Mouse (Mus musculus) G1E-ER4 (cell line): ENCODE results near the gene Ankrd28. TPM values are rescaled to one million over a fixed set of nuclear protein-coding genes. Genes with fewer than 3 reads are reported as not detected.

ENCODE experiments used
- GATA1 ChIP-seq: IDR thresholded peaks from one replicate; pipeline ENCODE4 v1.8.0; 2012; ENCODE audit warnings: low read length, inconsistent platforms
- polyA plus RNA-seq: library from polyadenylated mRNA; stranded (reverse); fragments of >175 nt; gene quantifications from 2 replicates; pipeline ENCODE4 v1.2.3, GENCODE M21; 2012

Ankrd28 gene
- polyA plus RNA-seq, 1 experiment = 3.4 TPM

- no peak for TF ChIP-seq GATA1
Measured at GRCm38 (mm10) chr14:31686231-31686630, 144.2 kb downstream of the Ankrd28 start.

DNA sequence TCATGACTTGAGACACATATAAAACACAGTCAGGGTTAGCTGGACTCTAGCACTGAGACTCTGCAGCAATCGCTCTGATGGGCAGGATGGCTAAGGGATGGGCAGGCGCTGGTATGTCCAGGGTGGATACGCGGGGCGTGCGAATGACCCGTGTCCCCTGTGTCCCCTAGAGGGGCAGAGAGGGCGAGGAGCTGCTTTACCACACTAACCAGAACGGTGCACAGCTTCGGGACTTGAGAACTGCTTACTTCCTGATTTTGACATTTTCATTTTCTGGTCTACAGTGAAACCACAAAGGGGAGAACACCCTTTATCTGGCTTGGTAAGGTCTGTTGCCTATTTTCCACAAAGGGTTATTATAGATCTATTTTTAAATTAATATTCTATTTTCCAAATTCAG is 144.8 kb downstream of the Ankrd28 start:
- TF ChIP-seq GATA1 = no peak

DNA sequence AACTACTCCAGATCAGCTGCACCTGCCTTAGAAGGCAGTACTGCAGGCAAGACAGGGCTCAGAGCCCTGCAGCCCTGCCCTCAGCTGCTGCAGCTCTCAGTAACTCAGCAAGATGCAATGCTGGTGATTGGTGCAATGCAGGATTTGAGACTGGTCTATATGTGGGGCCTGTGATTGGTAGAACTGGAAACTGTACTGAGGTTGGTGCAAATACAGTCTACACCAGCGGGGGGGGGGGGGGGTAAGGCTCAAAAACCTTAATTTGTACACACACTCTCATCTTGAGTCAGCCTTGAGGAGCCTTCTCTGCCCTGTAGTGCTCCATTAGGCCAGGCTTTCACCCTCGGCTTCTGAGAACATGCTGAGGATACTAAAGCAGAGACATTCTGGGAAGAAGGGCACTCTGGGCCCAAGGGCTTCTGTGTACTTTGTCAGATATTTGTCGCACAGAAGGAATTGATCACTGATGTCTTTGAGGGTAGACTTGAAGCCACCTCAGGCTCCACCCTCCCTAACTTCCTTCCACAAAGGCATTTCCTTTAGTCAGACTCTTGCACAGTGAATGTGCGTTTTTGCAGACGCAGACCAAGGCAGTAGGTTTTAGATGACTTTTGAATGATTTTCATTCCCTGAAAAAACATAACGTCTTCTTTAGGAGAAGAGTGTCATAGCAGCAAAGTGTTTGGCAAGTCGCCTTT is 146.0 kb downstream of the Ankrd28 start:
- TF ChIP-seq GATA1 = no peak

DNA sequence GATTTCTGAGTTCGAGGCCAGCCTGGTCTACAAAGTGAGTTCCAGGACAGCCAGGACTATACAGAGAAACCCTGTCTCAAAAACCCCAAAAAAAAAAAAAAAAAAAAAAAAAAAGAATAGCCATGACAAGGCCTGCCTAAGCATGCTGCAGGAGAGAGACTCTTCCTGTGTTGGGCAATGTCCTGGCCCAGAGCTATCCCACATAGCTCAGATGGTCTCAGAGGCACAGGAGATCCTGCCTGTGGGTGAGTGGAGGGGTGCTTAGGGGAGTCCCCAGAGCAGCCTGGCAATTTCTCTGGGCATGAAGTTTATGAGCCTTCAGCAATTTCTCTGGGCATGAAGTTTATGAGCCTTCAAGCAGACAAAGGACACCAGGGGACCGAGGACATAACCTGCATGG is 146.8 kb downstream of the Ankrd28 start:
- no peak for TF ChIP-seq GATA1

GRCm38 (mm10) chr14:31681931-31682555 is 148.4 kb downstream of the Ankrd28 start:
- TF ChIP-seq GATA1 = no peak

DNA sequence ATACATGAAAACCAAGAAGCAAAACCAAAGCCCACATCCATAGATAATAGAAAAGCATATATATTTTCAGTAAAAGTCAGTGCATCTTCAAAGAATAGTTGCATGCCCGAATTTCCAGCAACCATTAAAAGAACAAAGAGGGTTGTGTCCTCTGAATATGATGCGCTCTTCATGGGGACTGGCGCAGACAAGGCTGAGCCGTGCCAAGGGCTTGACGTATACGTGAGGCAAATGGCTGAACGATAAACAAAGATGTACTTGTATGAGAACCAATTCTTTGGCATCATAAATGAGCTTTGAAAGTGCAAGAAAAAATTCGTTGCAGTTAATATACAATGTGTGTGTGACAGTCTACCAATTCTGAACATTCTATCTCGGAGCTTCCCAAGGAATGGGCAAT is 149.2 kb downstream of the Ankrd28 start:
- TF ChIP-seq GATA1 = no peak

DNA sequence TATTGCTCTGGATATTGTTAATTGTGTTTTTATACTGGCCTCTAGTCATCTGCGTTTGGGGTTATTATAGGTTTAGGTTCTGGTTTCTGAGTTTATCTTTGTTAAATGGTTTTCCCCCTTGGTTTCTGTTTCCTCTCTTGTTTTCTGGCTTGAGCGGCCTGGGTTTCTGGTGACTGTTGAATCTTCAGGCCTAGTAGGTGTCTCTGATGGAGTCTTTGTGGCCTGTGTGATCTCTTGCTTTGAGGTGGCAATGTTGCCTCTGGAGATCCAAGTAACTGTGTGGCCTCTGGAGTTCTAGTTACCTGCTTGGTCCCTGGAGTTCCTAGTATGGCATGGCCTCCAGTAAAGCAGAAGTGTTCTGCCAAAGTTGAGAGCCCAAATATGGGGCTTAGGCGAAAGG is 149.8 kb downstream of the Ankrd28 start:
- TF ChIP-seq GATA1 = no peak

DNA sequence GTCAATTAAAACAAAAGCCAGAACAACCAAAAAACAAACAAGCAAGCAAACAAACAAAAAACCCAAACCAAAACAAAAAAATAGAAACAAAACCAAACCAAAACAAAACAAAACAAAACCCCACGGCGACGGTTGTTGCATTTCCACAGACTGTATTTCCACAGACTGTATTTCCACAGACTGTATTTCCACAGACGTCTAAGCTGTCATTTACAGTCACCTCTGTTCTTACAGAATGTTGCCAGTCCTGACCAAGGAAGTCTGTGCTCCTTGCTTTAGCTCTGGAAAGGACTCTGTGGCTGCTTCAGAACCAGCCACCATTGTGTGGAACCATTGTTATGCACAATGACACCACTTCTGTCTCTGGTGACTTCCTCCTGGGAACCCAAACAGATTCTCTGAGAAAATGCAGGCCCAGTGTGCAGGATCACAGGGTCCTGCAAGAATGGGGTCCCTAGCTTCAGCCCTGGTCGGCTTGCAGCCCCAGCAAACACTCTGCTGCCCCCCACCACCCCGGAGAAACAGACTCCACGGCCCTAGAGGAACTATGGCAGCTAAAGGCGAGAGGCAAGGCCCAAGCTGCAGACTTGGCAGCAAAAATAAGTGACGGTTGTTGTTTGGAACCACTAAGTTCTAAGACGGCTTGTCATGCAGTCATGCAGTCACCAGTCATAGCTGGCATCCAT is 158.7 kb downstream of the Ankrd28 start:
- TF ChIP-seq GATA1 = no peak

- TF ChIP-seq GATA1 = no peak
Measured at GRCm38 (mm10) chr14:31669642-31670490, 160.6 kb downstream of the Ankrd28 start.

GRCm38 (mm10) chr14:31669161-31669611 is 161.3 kb downstream of the Ankrd28 start:
- no peak for TF ChIP-seq GATA1

DNA sequence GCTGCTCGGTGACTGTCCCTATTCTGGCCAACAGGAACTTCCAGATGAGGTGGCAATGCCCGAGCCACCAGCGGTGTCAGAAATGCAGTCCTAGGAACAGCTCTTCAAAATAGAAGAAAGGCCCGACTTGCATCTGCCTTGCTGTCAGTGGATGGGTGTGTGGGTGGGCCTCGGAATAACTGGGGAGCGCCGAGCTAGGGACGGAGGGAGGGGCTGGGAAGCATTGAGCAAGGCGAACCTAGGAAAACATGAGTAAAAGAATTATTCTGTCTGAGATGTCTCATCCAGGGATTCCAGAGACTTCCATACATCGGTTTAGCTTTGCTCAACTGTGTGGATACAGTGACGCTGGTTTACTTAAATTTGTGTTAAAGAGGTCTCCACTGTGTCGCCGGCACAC is 162.1 kb downstream of the Ankrd28 start:
- no peak for TF ChIP-seq GATA1

DNA sequence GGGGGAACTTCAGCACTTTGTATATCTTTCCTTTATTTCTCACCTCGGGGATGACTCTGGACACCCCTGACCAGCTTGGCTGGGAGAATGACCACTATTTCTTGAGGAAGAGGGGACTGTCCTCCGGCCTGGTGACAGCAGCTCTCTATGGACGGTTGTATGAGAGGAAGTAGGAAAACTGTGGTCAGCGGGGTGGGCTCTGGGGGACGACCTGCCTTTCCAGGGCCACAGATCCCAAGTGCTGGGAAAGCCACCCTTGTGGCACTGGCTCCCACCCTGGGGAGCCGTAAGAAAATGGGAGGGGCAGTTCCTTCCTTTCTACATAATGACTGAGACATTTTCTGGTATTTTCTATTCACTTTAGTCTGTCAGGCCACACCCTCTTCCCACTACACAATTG is 162.7 kb downstream of the Ankrd28 start:
- TF ChIP-seq GATA1 = no peak

- no peak for TF ChIP-seq GATA1
Measured at GRCm38 (mm10) chr14:31666931-31667705, 163.3 kb downstream of the Ankrd28 start.

- TF ChIP-seq GATA1 = no peak
Measured at GRCm38 (mm10) chr14:31665566-31665940, 164.9 kb downstream of the Ankrd28 start.
